7 mouse cellular contexts compared by ENCODE assay signal in genomic region chr3:137964014-137964413, GRCm38 (mm10). TPM values are rescaled to one million over a fixed set of nuclear protein-coding genes. Genes with fewer than 3 reads are reported as not detected.
DNase-seq lines count a peak whose midpoint lies in the region; ATAC-seq and TF ChIP-seq lines count a peak whose summit lies in the region.
"Not testable (repeated sequence)": the region's sequence is repeated elsewhere in the genome, so short reads cannot be mapped to it uniquely, and the experiment has no call there.

No protein-coding gene starts in this region.

- TF ChIP-seq CTCF in brain, embryonic 14.5 days (IDR thresholded peaks at IDR 0.05; ENCODE audit: borderline replicate concordance, extremely low read depth, insufficient read depth, insufficient read length); midbrain, postnatal 0 days (IDR thresholded peaks at IDR 0.05): not testable (repeated sequence)

- H3K9me3 ChIP-seq in forebrain, embryonic 16.5 days (ENCODE audit: control insufficient read depth, low read length); hindbrain, embryonic 16.5 days (ENCODE audit: control insufficient read depth, low read length); megakaryocyte, embryonic 14.5 days; midbrain, embryonic 14.5 days (ENCODE audit: control insufficient read depth, low read length); midbrain, postnatal 0 days (ENCODE audit: low read length): not testable (repeated sequence)

- H3K4me1 ChIP-seq in forebrain, embryonic 16.5 days (replicated peaks; ENCODE audit: control insufficient read depth, insufficient read depth, low read length); hindbrain, embryonic 16.5 days (ENCODE audit: control insufficient read depth, insufficient read depth, low read depth, low read length); midbrain, embryonic 14.5 days (ENCODE audit: control insufficient read depth, insufficient read depth, low read length); midbrain, postnatal 0 days (ENCODE audit: insufficient read depth, low read length): not testable (repeated sequence)
- peaks cover 90% of the 10 kb centered on the region for H3K4me1 ChIP-seq in megakaryocyte, embryonic 14.5 days

- H3K27ac ChIP-seq in forebrain, embryonic 16.5 days (ENCODE audit: low read length); hindbrain, embryonic 16.5 days (ENCODE audit: low read depth, low read length); midbrain, embryonic 14.5 days (replicated peaks; ENCODE audit: low read depth, low read length); midbrain, postnatal 0 days (ENCODE audit: low read depth, low read length): not testable (repeated sequence)

- not testable (repeated sequence) for H3K4me3 ChIP-seq in forebrain, embryonic 16.5 days (replicated peaks; ENCODE audit: low read length); hindbrain, embryonic 16.5 days (ENCODE audit: low read length); midbrain, embryonic 14.5 days (replicated peaks; ENCODE audit: low read depth, low read length); midbrain, postnatal 0 days (ENCODE audit: low read depth, low read length)
- H3K4me3 ChIP-seq in megakaryocyte, embryonic 14.5 days (replicated peaks) = peak overlapping the region; percentile 28

- DNase-seq in 416B (ENCODE audit: low read depth) = peak; percentile 24
- DNase-seq in brain, embryonic 14.5 days (ENCODE audit: low read depth) = peak; percentile 25
- DNase-seq in midbrain, embryonic 14.5 days = peak; percentile 62
- DNase-seq in midbrain, postnatal 0 days (ENCODE audit: low spot score) = peak; percentile 18

- WGBS in forebrain, embryonic 16.5 days = 33% methylated on average over 1 of the region's 1 CpGs
- WGBS in hindbrain, embryonic 16.5 days = 57% methylated on average over 1 of the region's 1 CpGs
- 53% methylated on average over 1 of the region's 1 CpGs for WGBS in midbrain, embryonic 14.5 days
- 38% methylated on average over 1 of the region's 1 CpGs for WGBS in midbrain, postnatal 0 days

- not testable (repeated sequence) for H3K9ac ChIP-seq in forebrain, embryonic 16.5 days (replicated peaks; ENCODE audit: low read depth, low read length); hindbrain, embryonic 16.5 days (ENCODE audit: low read depth, low read length); midbrain, embryonic 14.5 days (replicated peaks; ENCODE audit: low read length); midbrain, postnatal 0 days (replicated peaks; ENCODE audit: low read length, poor library complexity, severe bottlenecking)

- 0 out of 2 replicates have a peak, but pooled peaks have one; percentile 47 for ATAC-seq in forebrain, embryonic 16.5 days
- ATAC-seq in hindbrain, embryonic 16.5 days = peak; percentile 60
- ATAC-seq in midbrain, embryonic 14.5 days (ENCODE audit: low FRiP score, low TSS enrichment) = not testable (repeated sequence)
- 0 out of 2 replicates have a peak, but pooled peaks have one; percentile 39 for ATAC-seq in midbrain, postnatal 0 days (ENCODE audit: low FRiP score)

- H3K4me2 ChIP-seq in forebrain, embryonic 16.5 days (ENCODE audit: low read length); hindbrain, embryonic 16.5 days (ENCODE audit: low read length); midbrain, embryonic 14.5 days (ENCODE audit: low read length); midbrain, postnatal 0 days (ENCODE audit: low read depth, low read length, poor library complexity, severe bottlenecking): not testable (repeated sequence)

- H3K27me3 ChIP-seq in forebrain, embryonic 16.5 days (replicated peaks; ENCODE audit: control insufficient read depth, insufficient read depth, low read length); hindbrain, embryonic 16.5 days (replicated peaks; ENCODE audit: control insufficient read depth, insufficient read depth, low read length); megakaryocyte, embryonic 14.5 days (replicated peaks); midbrain, embryonic 14.5 days (ENCODE audit: control insufficient read depth, insufficient read depth, low read length); midbrain, postnatal 0 days (ENCODE audit: insufficient read depth, low read length): not testable (repeated sequence)

- not testable (repeated sequence) for H3K36me3 ChIP-seq in forebrain, embryonic 16.5 days (ENCODE audit: control insufficient read depth, insufficient read depth); hindbrain, embryonic 16.5 days (ENCODE audit: control insufficient read depth, insufficient read depth, low read length); midbrain, embryonic 14.5 days (ENCODE audit: control insufficient read depth, insufficient read depth, low read length); midbrain, postnatal 0 days (ENCODE audit: insufficient read depth, low read length)
- H3K36me3 ChIP-seq in megakaryocyte, embryonic 14.5 days (replicated peaks; ENCODE audit: low read length) = peaks cover 94% of the 10 kb centered on the region

- not testable (repeated sequence) for TF ChIP-seq POLR2A in brain, embryonic 14.5 days (IDR thresholded peaks at IDR 0.05; ENCODE audit: borderline replicate concordance, extremely low read depth, insufficient read depth, insufficient read length, poor library complexity, severe bottlenecking)

RNA-seq across cellular contexts. Expression of gene Dapp1, which starts 17.3 kb away (rescaled TPM):
- 1.9 and 2.0 TPM in 2 replicates for polyA plus RNA-seq in brain, embryonic 14.5 days (2012; rRNA removed)
- 4.1 and 4.3 TPM in 2 replicates for polyA plus RNA-seq in forebrain, embryonic 16.5 days (2015; fragmentation: Nextera tagmentation; extraction: Ambion mirVana)
- 3.0 and 3.1 TPM in 2 replicates for polyA plus RNA-seq in hindbrain, embryonic 16.5 days (2015; fragmentation: Nextera tagmentation; extraction: Ambion mirVana)
- polyA plus RNA-seq in megakaryocyte, embryonic 14.5 days (2012; ENCODE audit: insufficient read depth, low replicate concordance) = 8.0 and 32.0 TPM in 2 replicates
- 1.0 and 1.2 TPM in 2 replicates for polyA plus RNA-seq in midbrain, embryonic 14.5 days (2014; fragmentation: Nextera tagmentation; extraction: Ambion mirVana)
- 2.3 and 4.0 TPM in 2 replicates for total RNA-seq in midbrain, postnatal 0 days (2014; rRNA removed)
- polyA plus RNA-seq in midbrain, postnatal 0 days (2015; fragmentation: Nextera tagmentation; extraction: Ambion mirVana) = 1.3 and 1.9 TPM in 2 replicates

RNA-seq across cellular contexts. Expression of gene Lamtor3, which starts 45.7 kb away (rescaled TPM):
- polyA plus RNA-seq in brain, embryonic 14.5 days (2012; rRNA removed) = 77.3 and 97.8 TPM in 2 replicates
- polyA plus RNA-seq in forebrain, embryonic 16.5 days (2015; fragmentation: Nextera tagmentation; extraction: Ambion mirVana) = 141 and 145 TPM in 2 replicates
- 132 and 135 TPM in 2 replicates for polyA plus RNA-seq in hindbrain, embryonic 16.5 days (2015; fragmentation: Nextera tagmentation; extraction: Ambion mirVana)
- polyA plus RNA-seq in megakaryocyte, embryonic 14.5 days (2012; ENCODE audit: insufficient read depth, low replicate concordance) = 5.9 and 25.2 TPM in 2 replicates
- 130 and 139 TPM in 2 replicates for polyA plus RNA-seq in midbrain, embryonic 14.5 days (2014; fragmentation: Nextera tagmentation; extraction: Ambion mirVana)
- 87.1 and 97.7 TPM in 2 replicates for total RNA-seq in midbrain, postnatal 0 days (2014; rRNA removed)
- polyA plus RNA-seq in midbrain, postnatal 0 days (2015; fragmentation: Nextera tagmentation; extraction: Ambion mirVana) = 113 and 122 TPM in 2 replicates
